Mouse (Mus musculus) heart, postnatal 25 days (tissue): ENCODE measurements at regions not wholly inside any gene's neighbourhood (a gene's known extent, or its start where the extent isn't known, plus 50 kb on each side); places are given as distances from the start of the nearest gene placed in this dataset.

Source experiments
- DNase-seq: peaks from one replicate; pipeline ENCODE4 v3.0.0; 2022; ENCODE audit warnings: low spot score
- intact Hi-C: fragments of 180-260 bp; cut with DNase I; formaldehyde crosslinking; loops from one replicate; pipeline ENCODE4 v1.15.1; 2025

GRCm38 (mm10) chr1:163561016-163561415, 157.5 kb upstream of the Gorab start:
- intact Hi-C loops: no loop called here

DNA sequence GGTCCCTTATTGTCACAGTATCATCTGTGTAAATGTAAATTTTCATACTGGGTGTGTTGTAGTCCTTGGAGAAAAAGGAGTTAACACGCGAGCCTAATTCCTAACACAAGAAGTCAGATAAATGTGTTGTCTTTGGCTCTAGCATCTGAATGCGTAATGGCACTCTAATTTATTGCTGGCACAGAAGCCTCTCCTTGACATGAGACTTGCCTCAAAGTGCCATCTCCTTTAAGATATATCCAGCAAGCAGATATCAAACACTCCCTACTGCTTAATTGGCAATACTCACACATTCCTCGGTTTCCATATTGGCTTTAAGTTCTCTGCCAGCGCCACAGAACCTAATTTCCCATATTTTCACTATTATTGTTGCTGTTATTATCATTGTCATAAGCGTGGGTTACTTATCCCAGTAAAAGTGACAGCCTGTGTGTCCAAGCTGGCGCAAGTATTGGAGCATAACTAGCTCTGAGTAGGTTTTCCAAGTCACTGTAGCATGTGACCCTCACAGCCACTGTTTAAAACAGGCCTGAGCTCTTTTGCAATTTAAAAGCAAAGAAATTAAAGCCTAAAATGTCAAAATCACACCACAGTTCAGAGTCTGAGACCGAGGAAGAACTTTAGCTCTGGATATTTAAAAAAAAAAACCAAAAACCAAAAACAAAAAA, 156.9 kb upstream of the Gorab start:
- no peak for DNase-seq
- intact Hi-C loops: no loop called here

More at GRCm38 (mm10) chr1:163561016-163561415, 157.5 kb upstream of the Gorab start:
- DNase-seq: no peak

GRCm38 (mm10) chr1:163557875-163558274, 154.4 kb upstream of the Gorab start:
- intact Hi-C loops: no loop called here
- DNase-seq: no peak

- intact Hi-C loops: no loop called here
- DNase-seq: no peak
Observed at GRCm38 (mm10) chr1:163555185-163555584, 151.7 kb upstream of the Gorab start.

GRCm38 (mm10) chr1:163538776-163539492, 135.5 kb upstream of the Gorab start:
- intact Hi-C loops: no loop called here

DNA sequence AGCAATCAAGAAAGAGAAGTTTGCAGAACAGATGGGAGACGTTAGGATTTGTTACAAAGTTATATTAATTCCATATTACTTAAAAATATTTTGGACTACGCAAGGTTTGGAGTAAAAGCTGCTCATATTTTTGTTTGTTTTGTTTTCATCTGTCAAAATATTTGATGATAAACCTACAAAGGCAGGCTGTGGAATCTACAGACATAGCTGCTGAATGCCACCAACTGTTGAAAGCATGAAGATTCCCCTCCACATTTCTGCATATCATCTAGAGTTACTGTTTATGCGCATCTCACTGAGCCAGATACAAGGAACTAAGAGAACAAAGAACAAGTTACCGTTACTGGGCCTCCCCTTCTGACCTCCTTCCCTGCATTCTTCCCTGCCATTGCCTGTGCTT, 127.1 kb upstream of the Gorab start:
- no peak for DNase-seq
- intact Hi-C loops: no loop called here

More at GRCm38 (mm10) chr1:163538776-163539492, 135.5 kb upstream of the Gorab start:
- DNase-seq: no peak

DNA sequence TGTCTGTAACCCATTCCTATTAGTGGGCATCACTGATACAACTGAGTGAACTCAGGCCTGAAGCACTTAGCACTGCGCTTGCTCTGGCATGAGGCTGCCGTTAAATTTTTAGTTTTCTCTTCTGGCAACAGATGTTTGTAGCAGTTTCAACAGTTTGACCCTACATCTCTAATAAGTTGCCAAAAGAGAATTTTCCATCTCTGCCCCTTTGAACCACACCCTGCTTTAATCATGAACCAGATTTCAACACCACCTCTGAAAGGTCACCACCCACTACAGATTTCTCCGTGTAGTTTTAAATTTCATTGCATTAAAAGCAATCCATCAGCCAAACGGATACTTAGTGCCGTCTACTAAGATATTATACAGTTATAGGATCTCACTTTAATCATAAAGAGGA, 114.5 kb upstream of the Gorab start:
- no peak for DNase-seq
- intact Hi-C loops: no loop called here

GRCm38 (mm10) chr1:163512847-163513246, 109.4 kb upstream of the Gorab start:
- no peak for DNase-seq
- intact Hi-C loops: no loop called here

DNA sequence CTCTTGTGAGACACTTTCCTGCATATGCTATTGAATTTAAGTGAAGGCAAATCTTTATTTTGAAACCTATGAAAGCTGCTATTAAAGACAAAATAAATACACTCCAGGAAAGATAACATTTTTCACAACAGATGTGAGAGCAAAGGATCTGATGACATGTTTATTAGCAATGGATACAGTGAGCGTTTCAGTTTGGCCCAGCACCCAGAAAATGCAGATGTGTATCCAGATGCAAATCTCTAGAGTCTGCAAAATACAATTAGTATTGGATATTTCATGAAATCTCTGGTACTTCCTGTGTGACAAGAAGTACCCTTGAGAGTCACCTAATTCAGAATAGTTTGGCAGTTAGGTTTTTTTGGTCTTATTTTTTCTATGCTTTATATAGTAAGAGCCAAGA, 108.5 kb upstream of the Gorab start:
- DNase-seq: no peak
- intact Hi-C loops: no loop called here

- no peak for DNase-seq
- intact Hi-C loops: no loop called here
Observed at GRCm38 (mm10) chr1:163505035-163505434, 101.6 kb upstream of the Gorab start.

GRCm38 (mm10) chr1:163502557-163502956, 99.1 kb upstream of the Gorab start:
- DNase-seq: no peak
- intact Hi-C loops: no loop called here

DNA sequence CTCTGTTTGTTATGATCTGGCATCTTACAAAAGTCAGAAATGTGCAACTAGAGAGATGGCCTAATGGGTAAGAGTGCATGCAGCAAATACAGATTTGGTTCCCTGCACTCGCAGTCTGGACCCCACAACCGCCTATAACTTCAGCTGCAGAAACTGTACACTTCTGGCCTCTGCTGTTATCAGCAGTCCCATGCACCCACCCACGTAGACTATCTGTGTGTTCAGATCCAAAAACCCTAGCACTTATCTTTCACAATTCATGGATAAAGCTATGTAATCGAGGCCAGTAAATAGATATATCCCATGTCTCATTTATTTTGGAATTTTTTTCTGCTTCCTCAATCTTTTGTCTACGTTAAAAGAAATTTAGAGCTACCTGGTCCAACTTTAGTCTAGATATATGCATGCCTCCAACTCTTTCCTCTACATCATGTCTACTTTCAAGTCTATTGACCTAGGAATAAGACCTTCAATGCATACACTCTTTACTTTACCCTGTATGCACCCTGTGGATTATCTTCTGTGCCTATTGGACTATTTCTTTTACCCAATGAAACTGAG, 95.0 kb upstream of the Gorab start:
- DNase-seq: no peak

DNA sequence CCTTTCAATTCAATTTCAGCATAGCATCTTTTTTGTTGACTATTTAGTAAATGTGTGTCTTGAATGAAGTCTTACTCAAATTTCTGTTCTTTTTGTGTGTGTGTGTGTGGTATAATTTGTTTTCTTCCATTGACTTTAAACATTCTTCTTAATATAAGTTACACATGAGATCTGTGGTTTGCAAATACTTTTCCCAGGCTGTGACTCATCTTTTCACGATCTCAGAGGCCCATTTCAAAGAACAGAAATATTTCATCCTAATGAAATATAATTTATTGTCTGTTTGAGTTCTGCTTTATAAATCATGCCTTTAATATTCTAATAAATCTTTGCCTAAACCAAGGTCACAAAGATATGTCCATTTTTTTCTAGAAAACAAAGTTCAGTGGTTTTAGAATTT, 92.9 kb upstream of the Gorab start:
- intact Hi-C loops: no loop called here
- no peak for DNase-seq

More for the DNA sequence above, 95.0 kb upstream of the Gorab start:
- intact Hi-C loops: no loop called here

DNA sequence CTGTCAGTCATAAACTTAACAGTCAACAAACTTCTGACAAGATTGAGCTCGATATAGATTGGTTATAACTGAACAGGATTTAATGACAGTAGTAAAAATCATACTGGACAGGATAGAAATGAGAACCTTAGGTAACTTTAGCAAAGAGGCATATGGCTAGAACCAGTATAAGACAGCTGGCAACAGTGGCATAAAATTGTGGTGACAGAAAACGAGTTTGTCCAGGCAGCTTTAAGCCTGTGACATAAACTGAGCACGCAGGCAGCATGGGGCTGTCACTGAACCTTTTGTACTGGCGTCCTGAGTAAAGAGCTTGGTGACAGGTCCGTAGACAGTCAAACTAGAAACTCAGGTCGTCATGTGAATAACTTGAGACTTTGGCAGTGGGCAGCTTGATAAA, 85.1 kb upstream of the Gorab start:
- DNase-seq: no peak
- intact Hi-C loops: no loop called here

GRCm38 (mm10) chr1:163488109-163488508, 84.6 kb upstream of the Gorab start:
- intact Hi-C loops: no loop called here
- DNase-seq: no peak

GRCm38 (mm10) chr1:163483098-163483497, 79.6 kb upstream of the Gorab start:
- intact Hi-C loops: no loop called here

DNA sequence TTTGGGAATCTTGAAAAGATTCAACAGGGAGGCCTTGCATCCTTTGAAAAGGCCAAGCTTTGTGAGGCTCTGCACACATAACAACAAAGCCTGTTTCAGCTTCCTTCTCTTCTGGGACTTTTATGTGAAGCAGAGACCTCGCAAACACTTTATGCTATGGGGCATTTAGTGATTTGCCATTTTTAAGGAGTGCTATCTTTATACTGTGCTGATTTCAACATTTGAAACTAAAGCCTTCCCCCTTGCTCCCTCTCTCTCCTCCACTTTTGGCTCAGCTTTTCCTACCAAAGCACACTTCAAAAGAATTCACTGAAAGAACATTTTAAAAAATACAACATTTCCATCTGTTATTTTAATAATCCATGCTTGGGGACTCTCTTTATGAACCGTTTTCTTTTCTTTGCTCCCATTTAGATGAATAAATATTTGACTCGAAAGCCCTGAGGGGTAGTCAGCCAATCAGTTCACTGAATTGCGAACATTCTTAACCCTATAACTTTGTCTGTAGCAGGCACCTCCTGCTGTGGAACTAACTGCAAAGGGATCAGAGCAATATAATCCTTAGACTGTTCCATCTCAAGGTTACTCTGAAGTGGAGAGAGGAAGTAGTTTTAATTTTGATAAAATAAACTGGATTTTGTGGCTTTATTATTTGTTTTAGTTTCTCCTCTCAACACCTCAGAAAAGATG, 74.2 kb upstream of the Gorab start:
- DNase-seq: no peak
- intact Hi-C loops: no loop called here

More at GRCm38 (mm10) chr1:163483098-163483497, 79.6 kb upstream of the Gorab start:
- DNase-seq: no peak

GRCm38 (mm10) chr1:163461194-163461593, 57.7 kb upstream of the Gorab start:
- intact Hi-C loops: no loop called here
- no peak for DNase-seq

GRCm38 (mm10) chr1:163456366-163456765, 52.9 kb upstream of the Gorab start:
- intact Hi-C loops: no loop called here
- no peak for DNase-seq
